ENCODE assay signal across 28 mouse cellular contexts in the genomic region with DNA sequence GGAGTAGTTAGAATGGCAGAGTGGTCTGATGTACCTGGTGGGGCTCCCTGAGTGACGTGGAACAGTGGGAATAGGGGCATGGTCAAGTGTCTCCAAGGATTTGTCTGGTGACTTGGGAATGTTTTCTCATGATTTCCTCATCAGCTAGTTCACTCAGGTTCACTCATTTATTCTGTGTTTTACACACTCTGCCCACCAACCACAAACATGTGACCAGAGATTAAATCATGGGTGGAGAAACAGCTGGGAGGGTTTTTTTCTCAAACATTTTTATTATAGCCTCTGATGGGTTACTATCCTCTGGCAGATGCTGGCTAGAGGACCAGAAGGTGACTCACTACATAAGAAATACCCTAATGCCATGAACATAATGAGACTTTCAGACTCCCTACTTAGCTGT. TPM values are rescaled to one million over a fixed set of nuclear protein-coding genes. Genes with fewer than 3 reads are reported as not detected.
DNase-seq lines count a peak whose midpoint lies in the region; ATAC-seq and TF ChIP-seq lines count a peak whose summit lies in the region.
"Had no signal": no experiment of that assay in that cellular context is flagged by ENCODE, and none has a peak within 500 bp of the region (broad histone marks: within the 10 kb centered on the region; RNA-seq: fewer than 3 reads in every experiment).

No protein-coding gene starts in this region.

- DNase-seq in 3134 (ENCODE audit: extremely low read depth, insufficient read length, low spot score): peak; percentile 50
- peak; percentile 17 for DNase-seq in Muller cell, postnatal 12 days (ENCODE audit: inconsistent ontology term)
- no peak for DNase-seq in kidney, adult 2 months
- DNase-seq in embryonic facial prominence, embryonic 10.5 days (ENCODE audit: low spot score): no peak
- DNase-seq: adrenal gland, adult 8-10 months; adrenal gland, postnatal 14 days; adrenal gland, postnatal 36 days; B cell, adult 2 months; cerebellum, adult 11-12 months; cerebellum, adult 2 months; cerebellum, adult 9-10 months; cerebellum, postnatal 10 days; cerebellum, postnatal 25 days had no signal

- no peak for TF ChIP-seq POLR2A in myocyte (IDR thresholded peaks at IDR 0.05; ENCODE audit: insufficient read length, low read depth)
- no peak for TF ChIP-seq POLR2A in kidney, adult 2 months (IDR thresholded peaks at IDR 0.05; ENCODE audit: low read depth, low read length)

- H3ac ChIP-seq in C2C12 (ENCODE audit: control insufficient read depth, insufficient read length, low read depth) (no peak overlapping the region), myocyte (ENCODE audit: control insufficient read depth, insufficient read length) (no peak overlapping the region)

- H3K4me3 ChIP-seq in C2C12 (ENCODE audit: insufficient read depth, poor library complexity, severe bottlenecking) (no peak overlapping the region), myocyte (no peak overlapping the region)
- no peak overlapping the region for H3K4me3 ChIP-seq in heart, embryonic 12.5 days
- H3K4me3 ChIP-seq in kidney, adult 2 months (ENCODE audit: insufficient read depth, low read depth, low read length): no peak overlapping the region
- no peak overlapping the region for H3K4me3 ChIP-seq in embryonic facial prominence, embryonic 10.5 days
- H3K4me3 ChIP-seq: embryonic facial prominence, embryonic 13.5 days; embryonic facial prominence, embryonic 15.5 days; erythroblast, embryonic 14.5 days; forebrain, embryonic 10.5 days; forebrain, embryonic 12.5 days had no signal

- no peaks in the 10 kb centered on the region for H3K79me3 ChIP-seq in C2C12 (ENCODE audit: low read depth)

- H3K27ac ChIP-seq in heart, embryonic 12.5 days (ENCODE audit: poor library complexity, severe bottlenecking): no peak overlapping the region
- no peak overlapping the region for H3K27ac ChIP-seq in kidney, adult 2 months (ENCODE audit: insufficient read depth, low read depth, low read length)
- H3K27ac ChIP-seq in embryonic facial prominence, embryonic 10.5 days (replicated peaks): no peak overlapping the region
- H3K27ac ChIP-seq: embryonic facial prominence, embryonic 13.5 days; embryonic facial prominence, embryonic 15.5 days; forebrain, embryonic 10.5 days; forebrain, embryonic 12.5 days had no signal

- H3K79me2 ChIP-seq in C2C12 (ENCODE audit: control insufficient read depth, insufficient read depth) (no peaks in the 10 kb centered on the region), myocyte (ENCODE audit: control insufficient read depth, insufficient read depth) (no peaks in the 10 kb centered on the region)

- H3K9me3 ChIP-seq in heart, embryonic 12.5 days (replicated peaks): no peaks in the 10 kb centered on the region
- no peaks in the 10 kb centered on the region for H3K9me3 ChIP-seq in embryonic facial prominence, embryonic 10.5 days
- H3K9me3 ChIP-seq: embryonic facial prominence, embryonic 13.5 days; embryonic facial prominence, embryonic 15.5 days; forebrain, embryonic 10.5 days; forebrain, embryonic 12.5 days had no signal

- no peak overlapping the region for H3K9ac ChIP-seq in heart, embryonic 12.5 days
- H3K9ac ChIP-seq: embryonic facial prominence, embryonic 13.5 days; embryonic facial prominence, embryonic 15.5 days; forebrain, embryonic 12.5 days had no signal

- TF ChIP-seq CTCF in C2C12 (IDR thresholded peaks at IDR 0.05; ENCODE audit: control insufficient read depth, insufficient read depth, insufficient read length): no peak
- no peak for TF ChIP-seq CTCF in kidney, adult 2 months (conservative IDR thresholded peaks at IDR 0.05; ENCODE audit: insufficient read depth, insufficient read length, low read depth, low read length)

- 71% methylated on average over 1 of the region's 1 CpGs for WGBS in heart, embryonic 12.5 days
- WGBS in kidney, adult 2 months: 96% methylated on average over 1 of the region's 1 CpGs
- WGBS in embryonic facial prominence, embryonic 10.5 days: 82% methylated on average over 1 of the region's 1 CpGs

- H3K36me3 ChIP-seq in C2C12 (ENCODE audit: control insufficient read depth, insufficient read depth) (no peaks in the 10 kb centered on the region), myocyte (ENCODE audit: control insufficient read depth, insufficient read depth) (no peaks in the 10 kb centered on the region)
- H3K36me3 ChIP-seq in heart, embryonic 12.5 days: no peaks in the 10 kb centered on the region
- no peaks in the 10 kb centered on the region for H3K36me3 ChIP-seq in kidney, adult 2 months (ENCODE audit: control insufficient read depth, insufficient read depth, low read length)
- H3K36me3 ChIP-seq in embryonic facial prominence, embryonic 10.5 days (replicated peaks): no peaks in the 10 kb centered on the region
- H3K36me3 ChIP-seq: embryonic facial prominence, embryonic 13.5 days; embryonic facial prominence, embryonic 15.5 days; forebrain, embryonic 10.5 days; forebrain, embryonic 12.5 days had no signal

- H3K27me3 ChIP-seq in C2C12 (ENCODE audit: control insufficient read depth, insufficient read depth, insufficient read length): no peaks in the 10 kb centered on the region
- no peaks in the 10 kb centered on the region for H3K27me3 ChIP-seq in myocyte (ENCODE audit: control insufficient read depth, insufficient read depth, insufficient read length)
- H3K27me3 ChIP-seq in heart, embryonic 12.5 days (replicated peaks): no peaks in the 10 kb centered on the region
- H3K27me3 ChIP-seq in kidney, adult 2 months (replicated peaks; ENCODE audit: control insufficient read depth, insufficient read depth, low read length): no peaks in the 10 kb centered on the region
- H3K27me3 ChIP-seq in embryonic facial prominence, embryonic 10.5 days (replicated peaks; ENCODE audit: low read depth, poor library complexity, severe bottlenecking): no peaks in the 10 kb centered on the region
- H3K27me3 ChIP-seq: embryonic facial prominence, embryonic 13.5 days; embryonic facial prominence, embryonic 15.5 days; forebrain, embryonic 12.5 days; Patski had no signal

- H3K4me2 ChIP-seq in myocyte (ENCODE audit: low read depth): peak overlapping the region; percentile 54
- H3K4me2 ChIP-seq in heart, embryonic 12.5 days: no peak overlapping the region
- H3K4me2 ChIP-seq: embryonic facial prominence, embryonic 13.5 days; embryonic facial prominence, embryonic 15.5 days; forebrain, embryonic 12.5 days had no signal

- H3K4me1 ChIP-seq in heart, embryonic 12.5 days (replicated peaks): no peaks in the 10 kb centered on the region
- no peaks in the 10 kb centered on the region for H3K4me1 ChIP-seq in kidney, adult 2 months (ENCODE audit: control insufficient read depth, insufficient read depth, low read length)
- H3K4me1 ChIP-seq in embryonic facial prominence, embryonic 10.5 days: no peaks in the 10 kb centered on the region
- H3K4me1 ChIP-seq: embryonic facial prominence, embryonic 13.5 days; embryonic facial prominence, embryonic 15.5 days; forebrain, embryonic 10.5 days; forebrain, embryonic 12.5 days had no signal

- no peak for ATAC-seq in heart, embryonic 12.5 days (ENCODE audit: insufficient number of reproducible peaks, low FRiP score)
- ATAC-seq: activated CD4-positive, CD25-positive, alpha-beta regulatory T cell, adult 4 months; forebrain, embryonic 14.5 days; forebrain, embryonic 16.5 days; Patski had no signal

TF ChIP-seq in C2C12, 6 proteins besides CTCF, POLR2A, EP300 and RAD21:
- TF ChIP-seq MYOD1 (IDR thresholded peaks at IDR 0.05; ENCODE audit: control insufficient read depth, insufficient read length, low read depth): peak; percentile 32
- TF ChIP-seq CEBPB (IDR thresholded peaks at IDR 0.05; ENCODE audit: low read depth): peak; percentile 41
- peak; percentile 72 for TF ChIP-seq USF1 (IDR thresholded peaks at IDR 0.05; ENCODE audit: low read depth)
- no peak for TF ChIP-seq MAX (IDR thresholded peaks at IDR 0.05)

TF ChIP-seq in myocyte, 11 proteins besides CTCF, POLR2A, EP300 and RAD21 (continues in another document):
- TF ChIP-seq CEBPB (IDR thresholded peaks at IDR 0.05; ENCODE audit: insufficient read depth, poor library complexity, severe bottlenecking) (peak; percentile 75), MYOG (IDR thresholded peaks at IDR 0.05; ENCODE audit: control insufficient read depth in 1 of 3, insufficient read depth in 1 of 3, insufficient read length in 2 of 3, low read depth in 2 of 3) (no peak), USF1 (IDR thresholded peaks at IDR 0.05; ENCODE audit: low read depth) (peak; percentile 81), MYOD1 (IDR thresholded peaks at IDR 0.05; ENCODE audit: control insufficient read depth in 1 of 3, insufficient read length in 2 of 3, low read depth in 2 of 3) (peak in 1 of 3 experiments; percentile 6)

RNA-seq across cellular contexts. Expression of gene Gm10639, which starts 8.5 kb away (rescaled TPM):
- polyA plus RNA-seq in C2C12 (2012; fragmentation: generic; extraction: Trizol) (0.33 TPM), myocyte (2012; fragmentation: generic; extraction: Trizol) (0.18 TPM)
- polyA plus RNA-seq in heart, embryonic 12.5 days (2016; fragmentation: Nextera tagmentation; extraction: Ambion mirVana): not detected in 2 replicates
- 20.6 and 30.8 TPM in 2 replicates for polyA plus RNA-seq in kidney, adult 2 months (2012; rRNA removed)
- not detected in 2 replicates for polyA plus RNA-seq in embryonic facial prominence, embryonic 10.5 days (2016; fragmentation: Nextera tagmentation; extraction: Ambion mirVana)
- polyA plus RNA-seq: activated CD4-positive, CD25-positive, alpha-beta regulatory T cell, adult 4 months; cerebellum, adult 2 months; cortical plate, adult 2 months; embryonic facial prominence, embryonic 11.5 days; embryonic facial prominence, embryonic 13.5 days; erythroblast, embryonic 14.5 days; forebrain, embryonic 10.5 days; forebrain, embryonic 12.5 days; forebrain, embryonic 14.5 days; forebrain, embryonic 16.5 days; frontal cortex, adult 2 months had no signal

RNA-seq across cellular contexts. Expression of gene Omt2a, which starts 16.4 kb away (rescaled TPM):
- polyA plus RNA-seq in C2C12 (2012; fragmentation: generic; extraction: Trizol) (not detected), myocyte (2012; fragmentation: generic; extraction: Trizol) (not detected)
- polyA plus RNA-seq in heart, embryonic 12.5 days (2016; fragmentation: Nextera tagmentation; extraction: Ambion mirVana): not detected in 2 replicates
- not detected in 2 replicates for polyA plus RNA-seq in kidney, adult 2 months (2012; rRNA removed)
- polyA plus RNA-seq in embryonic facial prominence, embryonic 10.5 days (2016; fragmentation: Nextera tagmentation; extraction: Ambion mirVana): not detected in 2 replicates
- polyA plus RNA-seq: activated CD4-positive, CD25-positive, alpha-beta regulatory T cell, adult 4 months; cerebellum, adult 2 months; cortical plate, adult 2 months; embryonic facial prominence, embryonic 11.5 days; embryonic facial prominence, embryonic 13.5 days; embryonic facial prominence, embryonic 15.5 days; erythroblast, embryonic 14.5 days; forebrain, embryonic 10.5 days; forebrain, embryonic 12.5 days; forebrain, embryonic 14.5 days; forebrain, embryonic 16.5 days; frontal cortex, adult 2 months; Patski had no signal

RNA-seq across cellular contexts. Expression of gene Omt2b, which starts 29.2 kb away (rescaled TPM):
- not detected for polyA plus RNA-seq in C2C12 (2012; fragmentation: generic; extraction: Trizol)
- polyA plus RNA-seq in myocyte (2012; fragmentation: generic; extraction: Trizol): not detected
- not detected in 2 replicates for polyA plus RNA-seq in heart, embryonic 12.5 days (2016; fragmentation: Nextera tagmentation; extraction: Ambion mirVana)
- polyA plus RNA-seq in kidney, adult 2 months (2012; rRNA removed): not detected in 2 replicates
- not detected in 2 replicates for polyA plus RNA-seq in embryonic facial prominence, embryonic 10.5 days (2016; fragmentation: Nextera tagmentation; extraction: Ambion mirVana)
- polyA plus RNA-seq: activated CD4-positive, CD25-positive, alpha-beta regulatory T cell, adult 4 months; cerebellum, adult 2 months; cortical plate, adult 2 months; embryonic facial prominence, embryonic 11.5 days; embryonic facial prominence, embryonic 13.5 days; embryonic facial prominence, embryonic 15.5 days; erythroblast, embryonic 14.5 days; forebrain, embryonic 10.5 days; forebrain, embryonic 12.5 days; forebrain, embryonic 14.5 days; forebrain, embryonic 16.5 days; frontal cortex, adult 2 months; Patski had no signal

RNA-seq across cellular contexts. Expression of gene Gm3776, which starts 41.3 kb away (rescaled TPM):
- polyA plus RNA-seq in C2C12 (2012; fragmentation: generic; extraction: Trizol) (0.76 TPM), myocyte (2012; fragmentation: generic; extraction: Trizol) (0.07 TPM)
- not detected in 2 replicates for polyA plus RNA-seq in heart, embryonic 12.5 days (2016; fragmentation: Nextera tagmentation; extraction: Ambion mirVana)
- polyA plus RNA-seq in kidney, adult 2 months (2012; rRNA removed): 0.67 and 0.80 TPM in 2 replicates
- not detected in 2 replicates for polyA plus RNA-seq in embryonic facial prominence, embryonic 10.5 days (2016; fragmentation: Nextera tagmentation; extraction: Ambion mirVana)
- polyA plus RNA-seq: activated CD4-positive, CD25-positive, alpha-beta regulatory T cell, adult 4 months; cerebellum, adult 2 months; cortical plate, adult 2 months; embryonic facial prominence, embryonic 11.5 days; embryonic facial prominence, embryonic 13.5 days; erythroblast, embryonic 14.5 days; forebrain, embryonic 10.5 days; forebrain, embryonic 12.5 days; forebrain, embryonic 14.5 days; forebrain, embryonic 16.5 days; frontal cortex, adult 2 months had no signal

RNA-seq across cellular contexts. Expression of gene Gsta2, which starts 57.4 kb away (rescaled TPM):
- polyA plus RNA-seq in C2C12 (2012; fragmentation: generic; extraction: Trizol) (0.09 TPM), myocyte (2012; fragmentation: generic; extraction: Trizol) (0.20 TPM)
- not detected in 2 replicates for polyA plus RNA-seq in heart, embryonic 12.5 days (2016; fragmentation: Nextera tagmentation; extraction: Ambion mirVana)
- 583 and 726 TPM in 2 replicates for polyA plus RNA-seq in kidney, adult 2 months (2012; rRNA removed)
- polyA plus RNA-seq in embryonic facial prominence, embryonic 10.5 days (2016; fragmentation: Nextera tagmentation; extraction: Ambion mirVana): not detected in 2 replicates
- polyA plus RNA-seq: activated CD4-positive, CD25-positive, alpha-beta regulatory T cell, adult 4 months; cerebellum, adult 2 months; embryonic facial prominence, embryonic 11.5 days; erythroblast, embryonic 14.5 days; forebrain, embryonic 10.5 days; forebrain, embryonic 12.5 days; forebrain, embryonic 14.5 days; forebrain, embryonic 16.5 days; frontal cortex, adult 2 months had no signal

Comparison
In these comparisons a context has a peak if more than half of its experiments do, and no peak if none do; other contexts are left out.
1. DNase-seq: peak in 3134 (single experiment) and Muller cell, postnatal 12 days (single experiment); none in kidney, adult 2 months (single experiment) and embryonic facial prominence, embryonic 10.5 days (single experiment).
2. RNA of gene Gm10639, which starts 8.5 kb away (polyA plus RNA-seq): 20.6 to 30.8 TPM in kidney, adult 2 months; 0.33 TPM in C2C12 (single experiment), 0.18 TPM in myocyte (single experiment), not detected in heart, embryonic 12.5 days and not detected in embryonic facial prominence, embryonic 10.5 days; every median in the first group is over 10 times any median in the second.